Mouse (Mus musculus): Measurements from ENCODE around the gene Ak5. TPM values are rescaled to one million over a fixed set of nuclear protein-coding genes. Genes with fewer than 3 reads are reported as not detected.
"Not testable (repeated sequence)": the region's sequence is repeated elsewhere in the genome, so short reads cannot be mapped to it uniquely, and the experiment has no call there.

The Ak5 gene
- polyA plus RNA-seq, 2 experiments, result 0.94 to 2.2 TPM

GRCm38 (mm10) chr3:152587007-152587406 is 81.2 kb downstream of the Ak5 start:
- DNase-seq (ENCODE audit: low spot score) (no peak), ATAC-seq (ENCODE audit: low FRiP score, low read depth) (no peak)
- no peak overlapping the region for H3K4me3 ChIP-seq (replicated peaks; ENCODE audit: low read length)
- no peak overlapping the region for H3K27ac ChIP-seq (replicated peaks; ENCODE audit: low read depth, low read length)
- no peaks in the 10 kb centered on the region for H3K36me3 ChIP-seq (ENCODE audit: control insufficient read depth, insufficient read depth, low read length)
- H3K4me1 ChIP-seq (ENCODE audit: control insufficient read depth, insufficient read depth, low read length), result no peaks in the 10 kb centered on the region
- no peak for TF ChIP-seq POLR2A (IDR thresholded peaks at IDR 0.05; ENCODE audit: borderline replicate concordance, extremely low read depth, insufficient read depth, insufficient read length)
- H3K9ac ChIP-seq (ENCODE audit: low read depth, low read length, severe bottlenecking), result no peak overlapping the region
- WGBS, result 78% methylated on average over 2 of the region's 2 CpGs
- H3K9me3 ChIP-seq (ENCODE audit: control insufficient read depth, low read length), result no peaks in the 10 kb centered on the region
- no peak overlapping the region for H3K4me2 ChIP-seq (replicated peaks; ENCODE audit: low read depth, low read length, severe bottlenecking)
- H3K27me3 ChIP-seq (ENCODE audit: control insufficient read depth, insufficient read depth, low read length), result no peaks in the 10 kb centered on the region

DNA sequence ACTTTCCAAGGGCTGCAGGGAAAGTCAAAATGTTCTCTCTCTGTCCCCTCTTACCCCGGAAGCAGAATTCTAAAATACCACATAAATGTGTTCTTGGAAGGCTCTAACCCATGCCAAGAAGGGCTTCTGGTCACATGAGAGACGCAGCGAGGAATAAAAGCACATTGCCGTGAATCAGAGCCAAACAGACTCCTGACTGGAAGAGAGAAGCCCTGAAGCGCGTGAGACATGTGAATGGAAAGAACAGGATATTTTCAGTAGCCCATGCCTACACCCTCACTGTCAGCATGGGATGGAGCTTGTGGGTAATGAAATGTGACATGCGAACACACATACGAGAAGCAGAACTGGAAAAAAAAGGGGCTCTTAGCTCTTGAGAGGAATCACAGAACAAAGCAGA is 82.0 kb downstream of the Ak5 start:
- WGBS, result 73% methylated on average over 8 of the region's 8 CpGs
- no peak for DNase-seq (ENCODE audit: low spot score)
- H3K9me3 ChIP-seq (ENCODE audit: control insufficient read depth, low read length), result no peaks in the 10 kb centered on the region
- no peak overlapping the region for H3K9ac ChIP-seq (ENCODE audit: low read depth, low read length, severe bottlenecking)
- no peaks in the 10 kb centered on the region for H3K4me1 ChIP-seq (ENCODE audit: control insufficient read depth, insufficient read depth, low read length)
- H3K36me3 ChIP-seq (ENCODE audit: control insufficient read depth, insufficient read depth, low read length), result no peaks in the 10 kb centered on the region
- H3K27me3 ChIP-seq (ENCODE audit: control insufficient read depth, insufficient read depth, low read length), result no peaks in the 10 kb centered on the region
- H3K4me2 ChIP-seq (replicated peaks; ENCODE audit: low read depth, low read length, severe bottlenecking), result no peak overlapping the region
- TF ChIP-seq POLR2A (IDR thresholded peaks at IDR 0.05; ENCODE audit: borderline replicate concordance, extremely low read depth, insufficient read depth, insufficient read length), result no peak
- H3K4me3 ChIP-seq (replicated peaks; ENCODE audit: low read length), result no peak overlapping the region
- no peak for ATAC-seq (ENCODE audit: low FRiP score, low read depth)
- no peak overlapping the region for H3K27ac ChIP-seq (replicated peaks; ENCODE audit: low read depth, low read length)

DNA sequence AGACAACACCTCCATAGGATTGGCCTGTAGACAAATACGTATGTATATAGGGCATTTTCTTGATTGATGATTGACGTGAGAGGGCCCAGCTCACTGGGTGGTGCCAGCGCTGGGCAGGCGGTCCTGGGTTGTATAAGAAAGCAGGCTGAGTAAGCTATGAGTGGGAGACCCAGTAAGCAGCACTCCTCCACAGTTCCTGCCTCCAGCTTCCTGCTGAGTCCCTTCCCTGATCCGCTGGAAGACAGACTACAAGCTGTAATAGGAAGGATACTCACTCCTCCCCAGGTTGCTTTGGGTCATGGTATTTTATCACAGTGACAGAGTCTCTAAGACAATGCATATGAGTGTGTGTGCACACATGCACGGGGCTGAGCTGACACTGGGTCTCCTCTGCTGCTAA is 82.6 kb downstream of the Ak5 start:
- TF ChIP-seq POLR2A (IDR thresholded peaks at IDR 0.05; ENCODE audit: borderline replicate concordance, extremely low read depth, insufficient read depth, insufficient read length), result no peak
- WGBS, result 80% methylated on average over 6 of the region's 6 CpGs

GRCm38 (mm10) chr3:152583033-152583432 is 85.1 kb downstream of the Ak5 start:
- no peak for ATAC-seq (ENCODE audit: low FRiP score, low read depth)
- no peaks in the 10 kb centered on the region for H3K4me1 ChIP-seq (ENCODE audit: control insufficient read depth, insufficient read depth, low read length)
- no peak for TF ChIP-seq POLR2A (IDR thresholded peaks at IDR 0.05; ENCODE audit: borderline replicate concordance, extremely low read depth, insufficient read depth, insufficient read length)
- H3K27me3 ChIP-seq (ENCODE audit: control insufficient read depth, insufficient read depth, low read length), result no peaks in the 10 kb centered on the region
- no peak overlapping the region for H3K4me2 ChIP-seq (replicated peaks; ENCODE audit: low read depth, low read length, severe bottlenecking)
- no peak for DNase-seq (ENCODE audit: low spot score)
- H3K36me3 ChIP-seq (ENCODE audit: control insufficient read depth, insufficient read depth, low read length), result no peaks in the 10 kb centered on the region
- H3K9me3 ChIP-seq (ENCODE audit: control insufficient read depth, low read length), result no peaks in the 10 kb centered on the region
- H3K27ac ChIP-seq (replicated peaks; ENCODE audit: low read depth, low read length), result no peak overlapping the region
- no peak overlapping the region for H3K9ac ChIP-seq (ENCODE audit: low read depth, low read length, severe bottlenecking)
- H3K4me3 ChIP-seq (replicated peaks; ENCODE audit: low read length), result no peak overlapping the region

More for the DNA sequence above, 82.6 kb downstream of the Ak5 start:
- ATAC-seq (ENCODE audit: low FRiP score, low read depth) (no peak), DNase-seq (ENCODE audit: low spot score) (no peak)
- no peaks in the 10 kb centered on the region for H3K27me3 ChIP-seq (ENCODE audit: control insufficient read depth, insufficient read depth, low read length)
- H3K36me3 ChIP-seq (ENCODE audit: control insufficient read depth, insufficient read depth, low read length), result no peaks in the 10 kb centered on the region
- H3K27ac ChIP-seq (replicated peaks; ENCODE audit: low read depth, low read length), result no peak overlapping the region
- H3K9me3 ChIP-seq (ENCODE audit: control insufficient read depth, low read length), result no peaks in the 10 kb centered on the region
- H3K4me3 ChIP-seq (replicated peaks; ENCODE audit: low read length), result no peak overlapping the region
- no peaks in the 10 kb centered on the region for H3K4me1 ChIP-seq (ENCODE audit: control insufficient read depth, insufficient read depth, low read length)
- H3K9ac ChIP-seq (ENCODE audit: low read depth, low read length, severe bottlenecking), result no peak overlapping the region
- H3K4me2 ChIP-seq (replicated peaks; ENCODE audit: low read depth, low read length, severe bottlenecking), result no peak overlapping the region

DNA sequence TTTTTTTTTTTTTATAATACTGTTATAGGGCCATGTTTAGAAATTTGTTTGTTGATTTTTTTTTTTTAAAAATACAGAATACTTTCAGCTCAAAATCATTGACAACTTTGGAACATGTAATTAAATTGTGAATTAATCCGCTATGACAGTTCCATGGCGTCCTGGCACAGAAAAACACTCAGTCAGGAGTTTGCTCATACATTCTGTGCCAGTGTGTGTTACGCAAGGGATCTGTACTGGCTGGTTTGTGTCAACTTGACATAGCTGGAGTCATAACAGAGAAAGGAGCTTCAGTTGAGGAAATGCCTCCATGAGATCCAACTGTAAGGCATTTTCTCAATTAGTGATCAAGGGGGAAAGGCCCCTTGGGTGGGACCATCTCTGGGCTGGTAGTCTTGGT is 86.3 kb downstream of the Ak5 start:
- not testable (repeated sequence) for DNase-seq (ENCODE audit: low spot score); H3K4me1 ChIP-seq (ENCODE audit: control insufficient read depth, insufficient read depth, low read length); H3K27ac ChIP-seq (replicated peaks; ENCODE audit: low read depth, low read length); H3K9ac ChIP-seq (ENCODE audit: low read depth, low read length, severe bottlenecking); ATAC-seq (ENCODE audit: low FRiP score, low read depth); H3K4me3 ChIP-seq (replicated peaks; ENCODE audit: low read length); H3K36me3 ChIP-seq (ENCODE audit: control insufficient read depth, insufficient read depth, low read length); H3K4me2 ChIP-seq (replicated peaks; ENCODE audit: low read depth, low read length, severe bottlenecking); H3K9me3 ChIP-seq (ENCODE audit: control insufficient read depth, low read length); H3K27me3 ChIP-seq (ENCODE audit: control insufficient read depth, insufficient read depth, low read length)
- WGBS, result 81% methylated on average over 3 of the region's 3 CpGs

GRCm38 (mm10) chr3:152579984-152580591 is 88.1 kb downstream of the Ak5 start:
- ATAC-seq (ENCODE audit: low FRiP score, low read depth) (no peak), DNase-seq (ENCODE audit: low spot score) (no peak)
- no peaks in the 10 kb centered on the region for H3K9me3 ChIP-seq (ENCODE audit: control insufficient read depth, low read length)
- no peaks in the 10 kb centered on the region for H3K36me3 ChIP-seq (ENCODE audit: control insufficient read depth, insufficient read depth, low read length)
- H3K27me3 ChIP-seq (ENCODE audit: control insufficient read depth, insufficient read depth, low read length), result no peaks in the 10 kb centered on the region
- H3K4me3 ChIP-seq (replicated peaks; ENCODE audit: low read length), result no peak overlapping the region
- H3K27ac ChIP-seq (replicated peaks; ENCODE audit: low read depth, low read length), result no peak overlapping the region
- TF ChIP-seq POLR2A (IDR thresholded peaks at IDR 0.05; ENCODE audit: borderline replicate concordance, extremely low read depth, insufficient read depth, insufficient read length), result no peak
- H3K4me1 ChIP-seq (ENCODE audit: control insufficient read depth, insufficient read depth, low read length), result no peaks in the 10 kb centered on the region
- 68% methylated on average over 10 of the region's 10 CpGs for WGBS
- no peak overlapping the region for H3K4me2 ChIP-seq (replicated peaks; ENCODE audit: low read depth, low read length, severe bottlenecking)
- no peak overlapping the region for H3K9ac ChIP-seq (ENCODE audit: low read depth, low read length, severe bottlenecking)

Data from limb, embryonic 14.5 days (tissue).